Mouse (Mus musculus) stomach, embryonic 15.5 days (tissue): ENCODE measurements around the gene 5430419D17Rik. TPM values are rescaled to one million over a fixed set of nuclear protein-coding genes. Genes with fewer than 3 reads are reported as not detected.

ENCODE experiments used
- ATAC-seq: fragments of 200-750 bp; cut with Nextera tagmentation; 2 replicates; pipeline ENCODE4 v1.8.0; 2017; ENCODE audit warnings: low read depth, moderate number of reproducible peaks, moderate TSS enrichment; ENCODE audit not compliant: insufficient read depth, low FRiP score
- H3K27ac ChIP-seq: fragments of 300-500 bp; sonication (generic); 2 replicates; pipeline ENCODE4 v1.5.1; 2015; ENCODE audit warnings: mild to moderate bottlenecking, inconsistent platforms
- H3K27me3 ChIP-seq: fragments of 300-500 bp; sonication (generic); replicated peaks from 2 replicates; pipeline ENCODE4 v1.6.1; 2015; ENCODE audit warnings: inconsistent platforms
- H3K36me3 ChIP-seq: fragments of 300-500 bp; sonication (generic); 2 replicates; pipeline ENCODE4 v1.6.1; 2015; ENCODE audit warnings: inconsistent platforms
- H3K4me1 ChIP-seq: fragments of 300-500 bp; sonication (generic); 2 replicates; pipeline ENCODE4 v1.6.1; 2015; ENCODE audit warnings: inconsistent platforms
- H3K4me2 ChIP-seq: fragments of 300-500 bp; sonication (generic); 2 replicates; pipeline ENCODE4 v1.6.1; 2015; ENCODE audit warnings: mild to moderate bottlenecking, inconsistent platforms
- H3K4me3 ChIP-seq: fragments of 300-500 bp; sonication (generic); replicated peaks from 2 replicates; pipeline ENCODE4 v1.5.1; 2015; ENCODE audit warnings: inconsistent platforms
- H3K9ac ChIP-seq: fragments of 300-500 bp; sonication (generic); 2 replicates; pipeline ENCODE4 v1.6.1; 2015; ENCODE audit warnings: inconsistent platforms
- H3K9me3 ChIP-seq: fragments of 300-500 bp; sonication (generic); 2 replicates; pipeline ENCODE4 v1.6.1; 2016; ENCODE audit warnings: inconsistent platforms
- whole genome bisulfite sequencing: fragments of 180-500 bp; shearing (Covaris S2); methylation state at CpG from one replicate; pipeline ENCODE4 v1.1.7; 2015; 5-methylcytosine and 5-hydroxymethylcytosine counted together
- polyA plus RNA-seq: library from polyadenylated mRNA; unstranded; fragments of >200 nt; fragmentation: Nextera tagmentation; extraction: Ambion mirVana; gene quantifications from 2 replicates; pipeline ENCODE4 v1.2.1, GENCODE M21; 2015

Gene 5430419D17Rik
- polyA plus RNA-seq, 1 experiment from 2014 or later, result 0.01 TPM

DNA sequence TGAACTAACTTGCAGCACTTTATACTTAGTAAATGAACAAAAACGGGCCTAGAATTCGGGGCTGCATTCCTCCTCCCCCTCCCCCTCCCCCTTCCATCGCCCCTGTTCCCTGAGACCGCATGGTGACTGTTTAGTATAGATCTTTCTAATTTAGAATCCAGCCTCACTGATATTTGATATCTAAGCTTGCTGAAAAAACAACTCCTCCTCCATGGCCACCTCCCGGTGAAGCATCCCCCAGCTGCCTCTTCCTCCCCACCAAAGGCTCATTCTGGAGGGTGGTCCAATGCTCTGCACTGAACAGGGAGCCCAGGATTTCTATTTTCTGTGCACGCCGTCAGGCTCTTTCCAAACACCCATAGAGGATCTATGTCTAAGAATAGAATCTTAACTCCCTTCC lies 144.1 kb downstream of the 5430419D17Rik start:
- WGBS, result 69% methylated on average over 5 of the region's 7 CpGs
- Histone ChIP-seq H3K9me3 (no peaks in the 10 kb centered on the region), H3K27me3 (no peaks in the 10 kb centered on the region), H3K27ac (no peak overlapping the region), H3K9ac (no peak overlapping the region), H3K4me2 (no peak overlapping the region), H3K4me3 (no peak overlapping the region), H3K36me3 (no peaks in the 10 kb centered on the region), H3K4me1 (no peaks in the 10 kb centered on the region)
- ATAC-seq, result no peak

DNA sequence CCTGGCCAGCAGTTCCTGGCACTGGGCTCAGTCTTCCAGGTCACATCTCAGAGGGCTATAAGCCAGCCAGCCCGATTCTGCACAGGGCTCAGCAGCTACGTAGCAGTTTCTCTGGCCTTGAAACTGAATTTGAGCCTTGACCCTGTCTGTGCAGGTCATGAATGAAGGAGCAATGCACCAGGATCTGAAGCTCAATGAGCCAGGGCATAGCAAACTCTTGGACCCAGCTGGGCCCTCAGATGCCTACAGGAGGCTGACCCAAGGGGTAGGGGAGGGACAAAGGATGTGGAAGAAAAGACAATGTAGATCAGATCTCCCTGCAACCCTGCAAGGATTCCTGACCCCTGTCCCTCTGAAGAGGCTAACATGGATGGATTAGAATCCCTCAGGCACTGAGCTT lies 148.0 kb downstream of the 5430419D17Rik start, which contains the start of gene Cuzd1:
Cuzd1 (minus strand) TSS at position 101 of the 400 bp plus-strand sequence.
- H3K36me3 ChIP-seq, result no peaks in the 10 kb centered on the region
- 72% methylated on average over 2 of the region's 2 CpGs for WGBS
- ATAC-seq, result no peak

DNA sequence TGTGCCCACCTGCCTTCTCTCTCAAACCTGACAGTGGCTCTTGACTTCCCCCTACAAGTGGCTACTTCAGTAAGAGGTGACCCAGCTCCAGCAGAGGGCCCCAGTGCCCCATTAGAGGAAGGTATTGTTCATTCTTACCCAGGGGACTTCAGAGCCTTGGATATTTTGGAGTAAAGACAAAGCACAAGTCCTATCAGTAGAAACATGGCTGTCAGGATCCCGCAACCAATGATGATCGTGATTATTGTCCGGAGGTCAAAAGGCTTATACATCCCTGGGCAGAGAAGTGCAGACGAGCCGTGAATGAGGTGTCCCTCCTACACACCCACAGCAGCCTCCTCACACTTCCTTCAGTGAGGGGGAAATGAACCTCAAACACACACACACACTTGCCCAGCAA lies 152.9 kb downstream of the 5430419D17Rik start:
- H3K27ac ChIP-seq, result no peak overlapping the region
- H3K9me3 ChIP-seq, result no peaks in the 10 kb centered on the region
- H3K4me3 ChIP-seq, result no peak overlapping the region
- 90% methylated on average over 5 of the region's 5 CpGs for WGBS
- H3K4me2 ChIP-seq, result no peak overlapping the region
- no peak for ATAC-seq
- H3K36me3 ChIP-seq, result no peaks in the 10 kb centered on the region
- no peaks in the 10 kb centered on the region for H3K27me3 ChIP-seq
- H3K4me1 ChIP-seq, result no peaks in the 10 kb centered on the region
- H3K9ac ChIP-seq, result no peak overlapping the region

More for the DNA sequence above, 148.0 kb downstream of the 5430419D17Rik start, which contains the start of gene Cuzd1:
- Histone ChIP-seq H3K4me3 (no peak within 1 kb of the TSS), H3K4me1 (no peaks in the 10 kb centered on the region), H3K9me3 (no peaks in the 10 kb centered on the region), H3K27ac (no peak within 1 kb of the TSS), H3K4me2 (no peak within 1 kb of the TSS), H3K9ac (no peak within 1 kb of the TSS), H3K27me3 (no peaks in the 10 kb centered on the region)

DNA sequence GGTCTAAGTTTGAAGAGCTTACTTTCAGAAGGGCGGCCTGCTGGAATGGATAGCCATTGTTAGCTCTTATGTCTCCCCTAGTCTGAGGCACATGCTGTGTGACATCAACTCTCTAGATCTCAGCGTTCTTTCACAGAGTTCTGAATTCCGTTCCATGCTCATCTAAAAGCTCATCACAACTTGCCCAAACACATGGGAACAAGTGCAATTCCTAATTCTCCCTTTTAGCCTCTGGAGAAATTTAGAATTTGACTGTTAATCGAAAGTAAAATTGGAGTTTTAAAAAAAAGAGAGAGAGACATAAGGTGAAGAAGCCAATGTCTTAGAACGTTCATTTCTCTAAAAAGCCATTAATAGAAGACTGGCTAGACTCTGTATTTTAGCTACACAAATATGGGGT lies 155.2 kb downstream of the 5430419D17Rik start, which contains the start of gene Fam24b:
Fam24b (minus strand) TSS at position 101 of the 400 bp plus-strand sequence.
- Histone ChIP-seq H3K27me3 (no peaks in the 10 kb centered on the region), H3K4me3 (no peak within 1 kb of the TSS), H3K4me2 (no peak within 1 kb of the TSS), H3K9me3 (no peaks in the 10 kb centered on the region), H3K27ac (no peak within 1 kb of the TSS), H3K4me1 (no peaks in the 10 kb centered on the region), H3K36me3 (no peaks in the 10 kb centered on the region), H3K9ac (no peak within 1 kb of the TSS)
- WGBS, result 92% methylated on average over 5 of the region's 5 CpGs
- no peak for ATAC-seq

DNA sequence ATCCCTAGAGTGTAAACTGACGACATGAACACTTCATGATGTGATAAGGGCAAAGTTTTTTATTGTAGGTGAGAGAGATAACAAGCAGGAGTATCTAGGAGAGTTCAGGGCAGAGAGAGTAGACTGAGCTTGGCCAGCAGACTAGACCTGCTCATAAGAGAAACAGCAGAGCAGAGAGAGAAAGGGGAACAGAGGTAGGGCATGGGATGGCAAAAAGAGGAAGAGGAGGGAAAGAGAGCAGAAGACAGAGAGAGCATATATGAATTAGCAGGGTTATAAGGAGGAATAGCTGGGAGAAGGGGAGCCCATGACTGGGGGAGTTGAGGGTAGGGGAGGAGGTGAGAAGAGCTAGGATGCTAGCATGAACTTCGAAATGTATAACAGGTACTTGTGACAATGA lies 157.5 kb downstream of the 5430419D17Rik start:
- Histone ChIP-seq H3K27ac (no peak overlapping the region), H3K36me3 (no peaks in the 10 kb centered on the region), H3K27me3 (no peaks in the 10 kb centered on the region), H3K9ac (no peak overlapping the region), H3K4me1 (no peaks in the 10 kb centered on the region), H3K4me3 (no peak overlapping the region), H3K4me2 (no peak overlapping the region), H3K9me3 (no peaks in the 10 kb centered on the region)
- WGBS, result 62% methylated on average over 2 of the region's 2 CpGs
- ATAC-seq, result no peak

DNA sequence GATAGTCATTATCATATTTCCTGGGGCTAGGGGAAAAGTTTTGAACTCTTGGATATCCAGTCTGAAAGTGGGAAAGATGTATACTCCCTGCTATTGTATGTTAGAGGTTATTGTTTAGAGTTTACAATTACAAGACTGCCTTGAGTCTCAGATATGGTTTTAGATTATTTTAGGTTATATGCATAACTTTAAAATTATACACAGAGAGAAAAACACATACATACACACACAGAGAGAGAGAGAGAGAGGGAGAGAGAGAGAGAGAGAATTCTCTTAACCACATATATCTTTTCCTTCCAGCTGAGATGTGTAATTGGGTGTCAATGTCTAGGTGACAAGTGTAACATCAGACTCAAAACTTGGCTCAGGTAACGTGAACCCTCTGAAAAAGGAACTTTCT lies 159.4 kb downstream of the 5430419D17Rik start, which contains the start of gene Fam24a:
Fam24a (plus strand) TSS at position 301 of the 400 bp plus-strand sequence.
- Histone ChIP-seq H3K9me3 (no peaks in the 10 kb centered on the region), H3K27me3 (no peaks in the 10 kb centered on the region), H3K4me2 (no peak within 1 kb of the TSS), H3K4me3 (no peak within 1 kb of the TSS), H3K27ac (no peak within 1 kb of the TSS), H3K36me3 (no peaks in the 10 kb centered on the region), H3K4me1 (0 out of 2 replicates have a peak, but pooled peaks cover 2% of the 10 kb centered on the region), H3K9ac (no peak within 1 kb of the TSS)
- WGBS, result 45% methylated on average over 1 of the region's 1 CpGs
- ATAC-seq, result no peak

DNA sequence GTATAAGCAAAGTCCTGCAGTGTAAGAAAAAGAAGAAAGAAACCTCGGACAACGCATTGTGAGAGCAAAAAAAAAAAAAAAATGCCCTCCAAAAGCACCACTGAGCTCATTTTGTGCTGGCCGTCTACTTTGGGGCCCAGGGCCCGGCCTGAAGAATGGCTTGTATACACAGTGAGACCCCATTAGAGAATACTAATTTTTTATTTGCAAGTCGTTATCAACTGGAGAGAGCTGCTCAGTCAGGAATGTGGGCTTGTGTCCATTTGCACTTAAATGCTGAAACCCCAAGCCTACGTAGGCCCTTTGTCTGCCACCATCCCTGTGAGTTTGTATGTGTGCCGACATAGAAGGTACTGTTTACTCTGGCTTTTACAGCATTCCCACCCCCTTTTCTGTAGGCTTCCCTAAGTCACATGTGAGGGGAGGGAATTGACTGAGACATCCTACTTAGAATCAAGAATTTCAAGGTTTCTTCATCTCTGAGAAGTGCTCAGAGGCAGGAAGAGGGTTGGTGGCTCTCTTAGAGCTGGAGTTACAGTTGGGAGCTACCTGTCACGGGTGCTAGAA lies 163.4 kb downstream of the 5430419D17Rik start:
- H3K27me3 ChIP-seq, result no peaks in the 10 kb centered on the region
- H3K9ac ChIP-seq, result no peak overlapping the region
- WGBS, result 43% methylated on average over 8 of the region's 8 CpGs
- H3K4me2 ChIP-seq, result no peak overlapping the region
- no peak for ATAC-seq
- peaks cover 14% of the 10 kb centered on the region; the same call in 1 of the 2 replicates for H3K36me3 ChIP-seq
- H3K4me3 ChIP-seq, result no peak overlapping the region
- 0 out of 2 replicates have a peak, but pooled peaks cover 2% of the 10 kb centered on the region for H3K4me1 ChIP-seq
- H3K9me3 ChIP-seq, result no peaks in the 10 kb centered on the region
- peak overlapping the region; percentile 8; the same call in 1 of the 2 replicates for H3K27ac ChIP-seq

DNA sequence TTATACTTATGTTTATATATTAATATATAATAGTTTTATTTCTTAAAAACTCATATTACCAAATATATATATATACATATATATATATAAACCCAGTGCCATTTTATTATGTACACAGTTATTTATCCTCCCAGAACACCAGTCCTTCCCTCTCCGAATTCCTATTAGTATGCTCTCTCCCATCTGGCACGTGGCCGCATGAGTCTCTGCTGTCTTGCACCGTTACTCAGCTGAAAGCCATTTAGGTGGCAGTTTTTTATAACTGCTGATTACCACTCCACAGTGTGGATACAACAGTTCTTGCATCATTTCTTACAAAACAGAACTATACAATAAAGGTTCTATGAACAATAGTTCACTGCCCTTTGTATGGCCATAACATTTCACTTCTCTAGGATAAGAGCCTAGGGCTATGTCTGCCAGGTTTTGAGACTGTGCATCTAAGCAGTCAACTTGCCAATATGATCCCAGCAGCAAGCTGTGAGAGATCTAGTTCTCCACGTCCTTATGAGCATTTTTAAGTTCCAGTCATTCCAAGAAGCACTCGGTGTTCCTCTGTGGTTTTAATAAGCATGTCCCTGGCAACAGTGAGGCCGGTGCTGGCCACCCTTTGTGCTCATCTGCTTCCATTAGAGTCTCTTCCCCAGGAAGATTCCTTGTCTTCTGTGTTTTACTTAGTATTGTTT lies 171.8 kb downstream of the 5430419D17Rik start:
- H3K9ac ChIP-seq, result no peak overlapping the region

More for the DNA sequence above, 171.8 kb downstream of the 5430419D17Rik start:
- no peaks in the 10 kb centered on the region for H3K9me3 ChIP-seq
- H3K4me1 ChIP-seq, result no peaks in the 10 kb centered on the region
- no peak overlapping the region for H3K27ac ChIP-seq
- peaks cover 27% of the 10 kb centered on the region for H3K36me3 ChIP-seq
- H3K4me3 ChIP-seq, result no peak overlapping the region
- H3K27me3 ChIP-seq, result no peaks in the 10 kb centered on the region
- WGBS, result 84% methylated on average over 7 of the region's 7 CpGs
- no peak for ATAC-seq
- no peak overlapping the region for H3K4me2 ChIP-seq

Other genes starting within 250 kb of the 5430419D17Rik start
- gene Htra1, start 238.3 kb upstream of the 5430419D17Rik start, polyA plus RNA-seq, result 23.4 and 27.8 TPM in 2 replicates
- 47.9 and 69.0 TPM in 2 replicates for gene Dmbt1, start 142.3 kb upstream of the 5430419D17Rik start, polyA plus RNA-seq
- gene 4933402N03Rik, start 28.1 kb upstream of the 5430419D17Rik start, polyA plus RNA-seq, result not detected in 2 replicates
- 0.36 and 0.40 TPM in 2 replicates for gene Cuzd1, start 147.9 kb downstream of the 5430419D17Rik start, polyA plus RNA-seq
- gene Fam24b, start 155.1 kb downstream of the 5430419D17Rik start, polyA plus RNA-seq, result not detected in 2 replicates
- gene Fam24a, start 159.5 kb downstream of the 5430419D17Rik start, polyA plus RNA-seq, result not detected in 2 replicates
- gene 2310057M21Rik, start 188.4 kb downstream of the 5430419D17Rik start, polyA plus RNA-seq, result 17.7 and 19.2 TPM in 2 replicates
- gene Pstk, start 196.7 kb downstream of the 5430419D17Rik start, polyA plus RNA-seq, result 69.8 and 75.2 TPM in 2 replicates
- 11.4 and 13.2 TPM in 2 replicates for gene Ikzf5, start 236.1 kb downstream of the 5430419D17Rik start, polyA plus RNA-seq
- gene Acadsb, start 236.2 kb downstream of the 5430419D17Rik start, polyA plus RNA-seq, result 92.4 and 103 TPM in 2 replicates